Mouse (Mus musculus): ENCODE data around the gene Wdr64.

GRCm38 (mm10) chr1:175712338-175712909, 14.0 kb downstream of the Wdr64 start:
- TF ChIP-seq ZC3H11A (IDR thresholded peaks at IDR 0.05; ENCODE audit: low read depth, low read length) = no peak
- TF ChIP-seq CTCF (conservative IDR thresholded peaks at IDR 0.05 in 1 of 2, IDR thresholded peaks at IDR 0.05 in 1 of 2; ENCODE audit: low read depth in 2 of 2, low read length in 2 of 2) = no peak
- no peak for TF ChIP-seq POLR2A (IDR thresholded peaks at IDR 0.05; ENCODE audit: low read depth, low read length)
- no peak for TF ChIP-seq CHD1 (IDR thresholded peaks at IDR 0.05; ENCODE audit: low read depth, low read length)
- TF ChIP-seq POLR2AphosphoS2 (IDR thresholded peaks at IDR 0.05; ENCODE audit: low read depth, low read length) = no peak
- no peak for TF ChIP-seq IRF4 (IDR thresholded peaks at IDR 0.05; ENCODE audit: low read depth, low read length)

Data from CH12.LX (cell line).